Mouse (Mus musculus): ENCODE measurements around the gene Sugct. TPM values are rescaled to one million over a fixed set of nuclear protein-coding genes. Genes with fewer than 3 reads are reported as not detected.
A peak's percentile ranks its signal among the peaks of the same experiment; 100 is the strongest.

Sugct gene
- total RNA-seq, 2 experiments from 2014 or later: 2.1 to 3.0 TPM

- TF ChIP-seq CTCF (IDR thresholded peaks at IDR 0.05): no peak
- DNase-seq (ENCODE audit: extremely low spot score in 1 of 2, low spot score in 2 of 2): no peak
- Histone ChIP-seq H3K27ac (peak overlapping the region; percentile 80; the same call in 1 of the 2 replicates), H3K4me3 (no peak overlapping the region; the same call in 1 of the 2 replicates)
- intact Hi-C loops (cut with DNase I): loop anchor here (10.0 kb wide), 1 partner anchor 1709 kb away; no protein-coding TSS in a partner anchor
These were observed 1.5 kb downstream of the Sugct start for GRCm38 (mm10) chr13:17693816-17694215.

- TF ChIP-seq CTCF (IDR thresholded peaks at IDR 0.05): no peak
- Histone ChIP-seq H3K27ac (no peak overlapping the region), H3K4me3 (no peak overlapping the region)
- intact Hi-C loops (cut with DNase I): loop anchor here (10.0 kb wide), 1 partner anchor 1707 kb away; no protein-coding TSS in a partner anchor
- DNase-seq (ENCODE audit: extremely low spot score in 1 of 2, low spot score in 2 of 2): no peak
These were observed 3.9 kb downstream of the Sugct start for GRCm38 (mm10) chr13:17691436-17691835.

DNA sequence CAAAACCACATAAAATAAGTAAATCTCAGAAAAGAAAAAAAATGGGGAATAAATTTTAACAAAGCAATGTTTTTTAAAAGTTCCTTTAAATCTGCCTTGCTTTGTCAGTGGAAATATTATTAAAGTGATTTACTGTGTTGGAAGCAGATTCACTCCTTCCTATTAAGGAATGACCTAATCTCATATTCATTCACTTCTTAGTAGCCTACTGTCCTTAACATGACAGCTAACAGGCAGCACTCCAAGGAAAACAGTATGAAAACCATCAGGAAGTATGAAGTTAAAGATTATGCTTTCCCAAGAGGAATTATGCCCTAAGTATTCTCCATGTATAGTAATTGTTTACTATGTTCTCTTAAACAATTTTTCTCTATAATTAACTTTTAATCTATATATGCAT, 4.7 kb downstream of the Sugct start:
- TF ChIP-seq CTCF (IDR thresholded peaks at IDR 0.05): no peak
- H3K27ac ChIP-seq: no peak overlapping the region
- H3K4me3 ChIP-seq: no peak overlapping the region
- intact Hi-C loops (cut with DNase I): loop anchor here (10.0 kb wide), 1 partner anchor 1706 kb away; no protein-coding TSS in a partner anchor
- no peak for DNase-seq (ENCODE audit: extremely low spot score in 1 of 2, low spot score in 2 of 2)

DNA sequence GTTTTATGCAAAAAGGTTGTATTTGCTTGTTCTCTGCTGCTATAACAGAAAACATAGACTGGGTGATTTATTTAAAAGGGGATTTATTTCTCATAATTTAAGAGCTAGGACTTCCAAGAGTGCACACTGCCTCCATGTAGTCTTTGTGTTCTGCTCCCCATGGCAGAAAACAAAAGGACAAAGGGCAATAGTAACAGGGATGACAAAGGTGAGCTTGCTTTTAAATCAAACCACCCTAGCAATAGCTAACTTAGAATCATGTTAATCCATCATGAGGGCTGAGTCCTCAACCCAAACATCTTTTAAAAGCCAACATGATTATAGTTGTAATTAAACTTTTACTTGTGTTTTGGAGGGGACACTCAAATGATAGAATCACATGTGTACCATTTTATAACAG, 5.9 kb downstream of the Sugct start:
- no peak for TF ChIP-seq CTCF (IDR thresholded peaks at IDR 0.05)
- no peak overlapping the region for H3K4me3 ChIP-seq
- H3K27ac ChIP-seq: no peak overlapping the region
- intact Hi-C loops (cut with DNase I): no loop called here
- DNase-seq (ENCODE audit: extremely low spot score in 1 of 2, low spot score in 2 of 2): no peak

GRCm38 (mm10) chr13:17671122-17671521, 24.2 kb downstream of the Sugct start:
- Histone ChIP-seq H3K4me3 (no peak overlapping the region), H3K27ac (no peak overlapping the region)
- no peak for TF ChIP-seq CTCF (IDR thresholded peaks at IDR 0.05)
- intact Hi-C loops (cut with DNase I): no loop called here
- DNase-seq (ENCODE audit: extremely low spot score in 1 of 2, low spot score in 2 of 2): no peak

GRCm38 (mm10) chr13:17667380-17667779, 28.0 kb downstream of the Sugct start:
- intact Hi-C loops (cut with DNase I): no loop called here
- TF ChIP-seq CTCF (IDR thresholded peaks at IDR 0.05): no peak
- no peak for DNase-seq (ENCODE audit: extremely low spot score in 1 of 2, low spot score in 2 of 2)
- Histone ChIP-seq H3K27ac (no peak overlapping the region), H3K4me3 (no peak overlapping the region)

GRCm38 (mm10) chr13:17642294-17642693, 53.1 kb downstream of the Sugct start:
- peak; percentile 43 for TF ChIP-seq CTCF (IDR thresholded peaks at IDR 0.05)
- DNase-seq (ENCODE audit: extremely low spot score in 1 of 2, low spot score in 2 of 2): no peak
- Histone ChIP-seq H3K4me3 (no peak overlapping the region), H3K27ac (no peak overlapping the region)
- intact Hi-C loops (cut with DNase I): no loop called here

GRCm38 (mm10) chr13:17638008-17638407, 57.3 kb downstream of the Sugct start:
- TF ChIP-seq CTCF (IDR thresholded peaks at IDR 0.05): no peak
- intact Hi-C loops (cut with DNase I): no loop called here
- no peak for DNase-seq (ENCODE audit: extremely low spot score in 1 of 2, low spot score in 2 of 2)
- Histone ChIP-seq H3K4me3 (no peak overlapping the region), H3K27ac (no peak overlapping the region)

DNA sequence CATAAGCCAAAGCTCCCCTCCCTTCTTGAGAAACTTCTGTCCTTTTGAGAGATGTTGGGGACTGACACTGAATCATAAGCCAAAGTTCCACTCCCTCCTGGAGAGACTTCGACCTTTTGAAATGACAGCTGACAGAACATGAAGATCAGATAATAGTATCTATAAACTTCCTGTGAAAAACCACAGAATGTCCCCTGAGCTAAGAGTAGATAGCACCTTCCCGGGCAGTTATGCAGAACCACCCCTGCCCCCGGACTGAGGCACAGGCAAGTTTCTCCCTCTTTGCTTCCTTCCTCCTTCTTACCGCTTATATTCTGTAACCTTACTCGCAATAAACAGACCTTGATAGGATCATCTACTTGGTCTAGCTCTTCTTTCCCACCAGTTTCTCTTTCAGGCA, 68.2 kb downstream of the Sugct start:
- TF ChIP-seq CTCF (IDR thresholded peaks at IDR 0.05): no peak
- intact Hi-C loops (cut with DNase I): no loop called here
- H3K4me3 ChIP-seq: no peak overlapping the region
- no peak overlapping the region for H3K27ac ChIP-seq
- DNase-seq (ENCODE audit: extremely low spot score in 1 of 2, low spot score in 2 of 2): no peak

- no peak for TF ChIP-seq CTCF (IDR thresholded peaks at IDR 0.05)
- Histone ChIP-seq H3K4me3 (no peak overlapping the region), H3K27ac (no peak overlapping the region)
- no peak for DNase-seq (ENCODE audit: extremely low spot score in 1 of 2, low spot score in 2 of 2)
- intact Hi-C loops (cut with DNase I): no loop called here
These were observed 70.4 kb downstream of the Sugct start for GRCm38 (mm10) chr13:17624976-17625375.

DNA sequence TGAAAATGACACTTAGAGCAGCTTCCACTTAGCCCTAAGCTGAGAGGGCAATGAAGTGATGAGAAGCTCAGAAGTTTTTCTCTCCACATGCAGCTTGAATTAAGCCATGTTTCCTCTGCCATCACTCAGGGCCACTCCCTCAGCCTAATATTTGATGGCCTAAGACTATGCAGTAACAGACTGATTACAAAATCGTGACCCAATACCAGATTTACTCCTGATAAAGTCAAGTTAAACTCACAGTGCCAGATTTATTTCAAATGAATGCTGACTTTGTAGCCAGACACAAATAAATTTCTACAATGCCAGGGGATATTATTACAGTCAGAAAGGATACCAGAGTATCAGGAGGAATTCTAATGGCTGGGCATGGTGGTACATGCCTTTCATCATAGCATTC, 89.1 kb downstream of the Sugct start:
- DNase-seq (ENCODE audit: extremely low spot score in 1 of 2, low spot score in 2 of 2): no peak
- no peak overlapping the region for H3K27ac ChIP-seq
- intact Hi-C loops (cut with DNase I): no loop called here
- TF ChIP-seq CTCF (IDR thresholded peaks at IDR 0.05): no peak
- no peak overlapping the region for H3K4me3 ChIP-seq

DNA sequence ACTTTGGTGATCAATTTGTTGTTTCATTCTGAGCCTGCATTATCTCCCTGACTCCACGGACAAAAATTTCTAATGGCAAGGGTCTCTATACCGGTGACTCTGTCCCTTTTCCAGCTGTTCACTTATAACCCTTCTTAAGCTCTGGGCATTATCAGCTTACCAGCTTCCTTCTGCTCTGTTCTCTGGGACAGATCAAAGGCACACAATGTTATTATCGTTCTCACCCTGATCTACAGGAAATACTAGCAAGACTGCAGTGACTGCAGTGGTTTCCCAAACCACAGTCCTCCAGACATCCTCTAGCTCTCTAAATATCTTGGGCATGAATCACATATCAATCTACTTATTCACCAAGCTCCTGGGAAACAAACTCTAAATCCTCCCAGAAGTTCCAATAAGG, 90.7 kb downstream of the Sugct start:
- no peak for DNase-seq (ENCODE audit: extremely low spot score in 1 of 2, low spot score in 2 of 2)
- intact Hi-C loops (cut with DNase I): no loop called here
- no peak for TF ChIP-seq CTCF (IDR thresholded peaks at IDR 0.05)
- no peak overlapping the region for H3K27ac ChIP-seq
- no peak overlapping the region for H3K4me3 ChIP-seq

DNA sequence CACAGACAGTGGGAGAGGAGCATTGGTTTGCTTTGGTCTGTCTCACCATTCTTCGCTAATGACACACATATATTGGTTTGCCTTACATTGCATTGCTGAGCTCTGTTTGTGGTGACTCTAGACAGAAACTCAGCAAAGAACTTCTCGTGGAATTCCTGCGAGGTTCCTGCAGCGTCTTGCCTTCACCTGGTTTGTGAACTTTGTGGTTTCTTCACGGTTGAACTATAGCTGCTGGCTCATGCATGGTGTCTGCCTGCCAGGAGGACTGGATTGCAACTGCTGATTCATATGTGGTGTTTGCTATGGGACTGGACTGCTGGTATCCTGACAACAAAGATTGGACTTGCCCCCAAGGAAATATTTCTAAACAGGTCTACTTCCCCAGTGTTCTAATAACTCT, 91.6 kb downstream of the Sugct start:
- intact Hi-C loops (cut with DNase I): no loop called here

More for the DNA sequence above, 91.6 kb downstream of the Sugct start:
- no peak for DNase-seq (ENCODE audit: extremely low spot score in 1 of 2, low spot score in 2 of 2)
- H3K4me3 ChIP-seq: no peak overlapping the region
- H3K27ac ChIP-seq: no peak overlapping the region
- no peak for TF ChIP-seq CTCF (IDR thresholded peaks at IDR 0.05)

All from left cerebral cortex, adult 2 months (tissue).